Mouse (Mus musculus): Measurements from ENCODE around the gene Ubash3a. TPM values are rescaled to one million over a fixed set of nuclear protein-coding genes. Genes with fewer than 3 reads are reported as not detected.

Ubash3a gene
- polyA plus RNA-seq, 3 experiments from 2014 or later = 224 to 328 (median 255) TPM

- no peak for ATAC-seq
These were observed 74.4 kb downstream of the Ubash3a start for GRCm38 (mm10) chr17:31281830-31282686.

GRCm38 (mm10) chr17:31282687-31283053 lies 75.0 kb downstream of the Ubash3a start:
- ATAC-seq = no peak

DNA sequence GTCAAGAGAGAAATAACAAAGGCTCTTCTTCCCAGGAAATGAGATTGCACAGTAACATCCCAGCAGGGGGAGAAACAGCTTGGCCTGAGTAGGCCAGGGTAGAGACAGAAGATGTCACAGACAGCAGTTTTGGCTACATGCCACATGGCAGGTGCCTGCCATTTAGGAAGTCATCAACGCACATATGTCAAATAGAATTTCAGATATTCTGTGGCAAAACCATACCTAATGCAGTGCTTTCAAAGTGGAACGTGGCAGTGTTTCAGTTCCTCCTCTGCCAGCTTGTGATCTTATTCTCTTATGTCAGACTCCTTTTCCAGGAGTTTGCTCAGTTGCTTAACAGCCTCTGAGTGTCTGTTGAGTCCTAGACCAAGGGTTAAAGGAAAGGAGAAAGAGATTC lies 78.2 kb downstream of the Ubash3a start:
- ATAC-seq = no peak

- ATAC-seq = no peak
These were observed 78.8 kb downstream of the Ubash3a start, which contains the start of gene Slc37a1 for GRCm38 (mm10) chr17:31286492-31286891. Gene Slc37a1 (plus strand): TSS chr17:31286792.

DNA sequence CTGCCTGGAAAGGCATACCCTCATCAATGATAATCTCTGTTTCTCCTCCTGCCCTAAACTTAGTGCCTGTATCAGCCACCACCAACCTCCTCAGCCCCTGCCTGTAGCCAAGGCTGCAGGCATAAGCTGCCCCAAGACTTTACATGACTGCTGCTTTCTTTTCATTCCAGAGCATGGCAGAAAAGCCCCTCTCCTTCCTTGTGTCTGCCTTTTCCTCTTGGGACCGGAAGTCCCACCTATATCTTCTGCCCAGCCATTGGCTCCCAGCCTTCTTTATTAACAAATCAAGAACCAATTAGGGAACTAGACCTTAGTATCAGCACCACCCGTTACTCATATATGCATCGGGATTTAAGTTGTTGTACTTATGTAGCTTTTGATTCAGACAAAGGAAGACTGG lies 79.5 kb downstream of the Ubash3a start:
- ATAC-seq = no peak

DNA sequence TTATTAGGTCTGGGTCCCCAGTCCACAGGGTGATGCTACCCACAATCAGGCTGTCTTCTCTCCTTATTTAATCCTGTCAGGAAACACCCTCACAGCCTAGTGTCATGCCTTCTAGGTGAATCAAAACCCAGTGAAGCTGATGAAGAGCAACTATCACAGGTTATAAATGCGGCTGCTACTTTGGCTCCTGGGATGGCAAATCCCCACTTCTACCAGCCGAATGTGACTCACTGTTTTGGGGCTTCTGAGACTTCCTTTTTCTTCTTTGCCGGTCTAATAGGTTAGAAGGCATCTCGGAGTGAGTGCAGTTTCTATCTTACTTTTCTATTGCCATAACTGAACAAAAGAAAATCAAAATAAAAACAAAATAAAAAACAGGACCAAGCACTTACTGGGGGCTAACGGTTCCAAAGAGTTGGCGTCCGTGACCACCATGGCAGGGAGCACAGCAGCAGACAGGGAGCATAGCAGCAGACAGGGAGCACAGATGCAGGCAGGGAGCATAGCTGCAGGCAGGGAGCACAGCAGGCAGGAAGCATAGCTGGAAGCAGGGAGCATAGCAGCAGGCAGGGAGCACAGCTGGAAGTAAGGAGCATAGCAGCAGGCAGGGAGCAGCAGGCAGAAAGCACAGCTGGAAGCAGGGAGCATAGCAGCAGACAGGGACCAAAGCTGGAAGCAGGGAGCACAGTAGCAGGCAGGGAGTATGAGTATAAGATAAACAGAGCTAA lies 81.5 kb downstream of the Ubash3a start:
- ATAC-seq = no peak

- ATAC-seq = no peak
These were observed 82.6 kb downstream of the Ubash3a start for GRCm38 (mm10) chr17:31290311-31290710.

- no peak for ATAC-seq
These were observed 83.2 kb downstream of the Ubash3a start for GRCm38 (mm10) chr17:31290859-31291258.

- ATAC-seq = no peak
These were observed 86.9 kb downstream of the Ubash3a start for GRCm38 (mm10) chr17:31294363-31295214.

DNA sequence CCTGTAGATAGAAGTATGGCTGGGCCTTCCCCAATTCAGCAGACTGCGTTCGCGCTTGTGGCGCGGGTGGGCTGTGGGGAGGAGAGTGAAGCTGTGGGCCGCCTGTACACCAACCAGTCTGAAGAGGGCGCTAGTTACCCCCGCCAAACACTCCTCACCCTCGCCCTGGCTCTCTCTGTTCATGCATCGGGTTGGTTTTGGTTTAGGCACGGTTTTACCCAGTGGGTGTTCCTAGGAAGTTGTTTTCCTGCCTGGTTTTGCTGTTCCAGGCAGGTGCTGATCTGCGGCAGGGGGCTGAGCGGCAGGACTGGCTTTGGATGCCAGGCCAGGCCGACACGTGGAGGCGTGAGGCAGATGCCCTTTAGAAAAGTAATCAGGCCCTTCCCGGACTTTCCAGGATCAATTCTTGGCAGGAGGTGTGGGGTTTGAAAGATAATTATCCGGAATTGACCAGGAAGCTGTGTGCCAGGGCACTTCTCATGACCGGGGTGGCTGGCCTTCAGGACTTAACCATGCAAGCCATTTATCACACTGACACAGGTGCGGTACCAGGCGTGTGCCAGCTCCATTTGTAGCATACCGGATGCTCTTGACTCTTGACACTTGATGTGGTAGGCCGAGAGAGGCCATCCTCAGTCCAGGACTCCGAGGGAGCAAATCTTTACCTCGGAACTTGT lies 87.7 kb downstream of the Ubash3a start:
- peak; percentile 68 for ATAC-seq

DNA sequence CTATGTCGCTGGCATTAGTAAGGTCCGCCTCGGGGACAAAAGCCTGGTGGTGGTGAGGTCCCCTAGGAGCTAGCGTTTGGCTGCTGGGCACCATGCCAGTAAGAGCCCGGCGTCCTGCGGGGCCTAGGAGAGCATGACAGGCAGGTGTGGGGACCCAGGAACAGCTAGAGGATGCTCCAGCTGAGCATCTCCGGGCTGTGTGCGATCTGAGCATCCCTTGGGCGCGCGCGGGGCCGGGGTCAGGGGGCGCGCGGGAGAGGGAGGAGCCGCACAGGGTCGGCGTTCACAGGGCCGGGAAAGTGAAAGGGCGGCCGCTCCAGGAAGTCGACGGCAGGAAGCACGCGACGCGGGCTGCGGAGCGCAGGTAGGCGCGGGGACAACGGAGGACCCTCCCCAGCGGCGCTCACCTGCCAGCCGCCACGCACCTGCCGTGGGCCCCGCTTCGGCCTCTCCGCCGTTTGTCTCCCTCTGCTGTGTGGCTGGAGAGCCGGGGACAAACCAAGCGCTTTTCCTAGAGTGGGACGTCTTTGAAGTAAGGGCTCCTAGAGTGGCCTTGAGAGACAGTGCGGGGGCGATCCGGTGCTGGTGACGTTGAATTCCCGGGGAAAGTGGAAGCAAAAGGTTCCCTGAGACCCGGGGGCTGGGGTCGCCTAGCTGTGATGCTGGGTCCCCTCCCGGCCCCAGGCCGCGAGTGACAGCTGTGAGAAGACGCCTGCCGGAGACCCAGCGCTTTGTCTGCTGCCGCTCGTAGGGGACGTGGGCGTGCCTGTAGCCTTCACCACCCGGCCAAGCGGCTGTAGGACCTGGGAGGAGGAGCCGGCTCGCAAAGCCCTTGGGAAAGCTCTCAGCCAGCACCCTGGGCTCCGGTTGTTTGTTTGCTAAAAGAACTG lies 88.5 kb downstream of the Ubash3a start:
- ATAC-seq = peak; percentile 69

Other genes starting within 250 kb of the Ubash3a start
- gene Abcg1, start 150.2 kb upstream of the Ubash3a start, polyA plus RNA-seq (2017; shearing (Covaris generic)) = 100 to 1,000 TPM in 1 of 3 experiments, 10 to 100 TPM in 2; 67.1 to 113 (median 95.6) TPM
- not detected for gene Tff3, start 78.2 kb upstream of the Ubash3a start, polyA plus RNA-seq (2017; shearing (Covaris generic))
- not detected for gene Tff2, start 63.6 kb upstream of the Ubash3a start, polyA plus RNA-seq (2017; shearing (Covaris generic))
- under 1 TPM in 1 of 3 experiments, not detected in 2; 0.70 TPM for gene Tff1, start 42.6 kb upstream of the Ubash3a start, polyA plus RNA-seq (2017; shearing (Covaris generic))
- 1 to 10 TPM; 1.3 to 5.3 (median 4.6) TPM for gene Tmprss3, start 8.9 kb upstream of the Ubash3a start, polyA plus RNA-seq (2017; shearing (Covaris generic))
- gene Rsph1, start 69.5 kb downstream of the Ubash3a start, polyA plus RNA-seq (2017; shearing (Covaris generic)) = 1 to 10 TPM in 2 of 3 experiments, under 1 TPM in 1; 0.55 to 4.8 (median 1.3) TPM
- gene Slc37a1, start 78.9 kb downstream of the Ubash3a start, polyA plus RNA-seq (2017; shearing (Covaris generic)) = 10 to 100 TPM; 19.0 to 39.4 (median 23.5) TPM
- gene Pde9a, start 178.3 kb downstream of the Ubash3a start, polyA plus RNA-seq (2017; shearing (Covaris generic)) = not detected